Comparison of ENCODE assay signal across 9 mouse cellular contexts in the genomic region with DNA sequence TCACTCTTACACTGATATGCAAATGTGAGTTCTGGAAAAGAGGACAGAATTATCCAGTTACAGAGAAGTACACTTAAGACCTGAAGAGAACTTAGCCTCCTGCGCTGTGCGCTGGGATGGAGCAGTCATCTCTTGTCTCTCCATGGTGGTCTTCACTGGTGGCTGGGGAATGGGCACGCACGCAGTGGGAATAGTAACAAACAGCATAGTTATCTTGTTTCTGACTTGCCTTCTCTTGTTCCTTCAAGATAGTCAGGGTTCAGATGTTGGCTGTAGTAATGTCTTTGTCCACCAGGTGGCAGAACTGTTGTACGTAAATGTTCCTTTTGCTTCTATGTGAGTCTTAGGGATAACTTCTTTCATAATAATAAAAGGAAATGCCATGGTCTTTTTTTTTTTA. TPM values are rescaled to one million over a fixed set of nuclear protein-coding genes. Genes with fewer than 3 reads are reported as not detected.
DNase-seq lines count a peak whose midpoint lies in the region; ATAC-seq and TF ChIP-seq lines count a peak whose summit lies in the region.
"Had no signal": no experiment of that assay in that cellular context is flagged by ENCODE, and none has a peak within 500 bp of the region (broad histone marks: within the 10 kb centered on the region; RNA-seq: fewer than 3 reads in every experiment).

No protein-coding gene starts in this region.

- no peaks in the 10 kb centered on the region for H3K27me3 ChIP-seq in kidney, adult 2 months (replicated peaks; ENCODE audit: control insufficient read depth, insufficient read depth, low read length)
- H3K27me3 ChIP-seq in limb, embryonic 13.5 days: no peaks in the 10 kb centered on the region
- H3K27me3 ChIP-seq: limb, embryonic 12.5 days had no signal

- H3K9ac ChIP-seq in limb, embryonic 13.5 days: no peak overlapping the region
- H3K9ac ChIP-seq: limb, embryonic 12.5 days had no signal

- H3K27ac ChIP-seq in kidney, adult 2 months (ENCODE audit: insufficient read depth, low read depth, low read length): no peak overlapping the region
- 0 out of 2 replicates have a peak overlapping the region, but pooled peaks have one; percentile 6 for H3K27ac ChIP-seq in limb, embryonic 13.5 days
- H3K27ac ChIP-seq: limb, embryonic 12.5 days had no signal

- H3K4me1 ChIP-seq in kidney, adult 2 months (ENCODE audit: control insufficient read depth, insufficient read depth, low read length): peaks cover 26% of the 10 kb centered on the region
- H3K4me1 ChIP-seq in limb, embryonic 13.5 days: peaks cover 9% of the 10 kb centered on the region

- DNase-seq in 416B (ENCODE audit: low read depth): peak; percentile 88
- peak; percentile 66 for DNase-seq in MEL-GATA-1-ER (ENCODE audit: extremely low read depth, low read depth)
- peak; percentile 77 for DNase-seq in cerebellum, adult 8-10 months
- peak; percentile 85 for DNase-seq in kidney, adult 2 months
- DNase-seq in natural killer cell, adult 2 months (ENCODE audit: low spot score in 2 of 2): peak; percentile 53 to 67
- DNase-seq in testis, postnatal 14 days (ENCODE audit: low spot score): peak; percentile 56

- H3K4me3 ChIP-seq in kidney, adult 2 months (ENCODE audit: insufficient read depth, low read depth, low read length): no peak overlapping the region
- H3K4me3 ChIP-seq in limb, embryonic 13.5 days: no peak overlapping the region
- H3K4me3 ChIP-seq: limb, embryonic 12.5 days had no signal

- no peaks in the 10 kb centered on the region for H3K36me3 ChIP-seq in kidney, adult 2 months (ENCODE audit: control insufficient read depth, insufficient read depth, low read length)
- peaks cover 13% of the 10 kb centered on the region for H3K36me3 ChIP-seq in limb, embryonic 13.5 days

- peak; percentile 59 for ATAC-seq in frontal cortex, adult (ENCODE audit: low TSS enrichment)
- ATAC-seq in limb, embryonic 13.5 days (ENCODE audit: low FRiP score, low read depth): no peak

- H3K4me2 ChIP-seq in limb, embryonic 13.5 days (replicated peaks): no peak overlapping the region
- H3K4me2 ChIP-seq: limb, embryonic 12.5 days had no signal

- no peaks in the 10 kb centered on the region for H3K9me3 ChIP-seq in limb, embryonic 13.5 days
- H3K9me3 ChIP-seq: limb, embryonic 12.5 days had no signal

- WGBS in kidney, adult 2 months: 21% methylated on average over 5 of the region's 5 CpGs
- 31% methylated on average over 5 of the region's 5 CpGs for WGBS in limb, embryonic 13.5 days

- TF ChIP-seq CTCF in kidney, adult 2 months (conservative IDR thresholded peaks at IDR 0.05; ENCODE audit: insufficient read depth, insufficient read length, low read depth, low read length): peak; percentile 31

- TF ChIP-seq POLR2A in kidney, adult 2 months (IDR thresholded peaks at IDR 0.05; ENCODE audit: low read depth, low read length): no peak

RNA-seq across cellular contexts. Expression of gene Rcor1, which starts 49.0 kb away (rescaled TPM):
- 9.7 and 11.5 TPM in 2 replicates for polyA plus RNA-seq in kidney, adult 2 months (2012; rRNA removed)
- 11.1 and 11.6 TPM in 2 replicates for polyA plus RNA-seq in limb, embryonic 13.5 days (2015; fragmentation: Nextera tagmentation; extraction: Ambion mirVana)
